Mouse (Mus musculus) thymus, adult 2 months (tissue): ENCODE results near the gene Dclk2.

Source experiments
- CTCF ChIP-seq: fragments of 200-500 bp; IDR thresholded peaks from 2 replicates; pipeline ENCODE4 v1.5.1; 2012; ENCODE audit warnings: mild to moderate bottlenecking, control low read depth, low read length, moderate library complexity, borderline replicate concordance; ENCODE audit not compliant: control insufficient read depth, poor library complexity, insufficient read depth; ENCODE audit errors: extremely low read depth
- POLR2A ChIP-seq: fragments of 200-500 bp; IDR thresholded peaks from 2 replicates; pipeline ENCODE4 v1.6.1; 2012; ENCODE audit warnings: mild to moderate bottlenecking, low read length, control low read depth, moderate library complexity; ENCODE audit not compliant: control insufficient read depth, poor library complexity, insufficient read depth; ENCODE audit errors: extremely low read depth

DNA sequence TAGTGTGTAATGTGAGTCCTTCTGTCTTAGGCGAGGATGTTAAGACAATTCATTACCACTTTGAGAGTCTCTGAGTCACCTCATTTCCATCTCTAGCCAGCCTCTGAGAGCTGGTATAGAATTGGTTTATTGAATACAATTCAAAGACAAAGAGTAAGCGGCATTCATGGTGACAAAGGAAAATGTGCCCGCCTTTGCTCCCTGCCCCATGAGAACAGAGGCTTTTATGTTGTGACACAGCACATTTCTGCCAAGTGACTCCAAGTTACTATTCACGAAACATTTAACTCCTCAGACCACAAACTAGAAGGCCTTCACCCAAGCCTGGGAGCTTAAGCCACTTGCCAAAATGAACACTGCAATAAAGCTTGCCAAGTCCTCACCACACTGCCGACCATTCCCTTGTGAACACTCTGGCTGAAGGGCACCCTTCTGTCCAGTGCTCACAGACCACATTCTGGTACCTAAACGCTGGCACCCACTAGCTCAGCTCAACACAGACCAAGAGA lies 47.5 kb downstream of the Dclk2 start:
- no peak for TF ChIP-seq CTCF
- TF ChIP-seq POLR2A = no peak
